Mouse (Mus musculus): ENCODE measurements around the gene Ifitm5. TPM values are rescaled to one million over a fixed set of nuclear protein-coding genes. Genes with fewer than 3 reads are reported as not detected.

Ifitm5 gene
- polyA plus RNA-seq, 1 experiment from 2014 or later: 0.28 TPM

- no peak overlapping the region for H3K4me2 ChIP-seq (ENCODE audit: low read depth, low read length)
- 12% methylated on average over 14 of the region's 14 CpGs for WGBS
- no peaks in the 10 kb centered on the region for H3K27me3 ChIP-seq (ENCODE audit: control insufficient read depth, insufficient read depth, low read length)
Observed at GRCm38 (mm10) chr7:140967862-140968591, 17.9 kb upstream of the Ifitm5 start.

GRCm38 (mm10) chr7:140966921-140967320 lies 16.8 kb upstream of the Ifitm5 start, which contains the start of gene Ifitm1:
Gene Ifitm1 (plus strand): TSS chr7:140967221.
- no peak for ATAC-seq (ENCODE audit: low read depth)
- H3K4me1 ChIP-seq (ENCODE audit: control insufficient read depth, insufficient read depth, low read length): no peaks in the 10 kb centered on the region

More at GRCm38 (mm10) chr7:140967862-140968591, 17.9 kb upstream of the Ifitm5 start:
- Histone ChIP-seq H3K4me1 (ENCODE audit: control insufficient read depth, insufficient read depth, low read length) (no peaks in the 10 kb centered on the region), H3K9me3 (ENCODE audit: control insufficient read depth, low read length) (no peaks in the 10 kb centered on the region), H3K27ac (ENCODE audit: low read depth, low read length) (no peak overlapping the region), H3K36me3 (ENCODE audit: control insufficient read depth, insufficient read depth, low read length) (no peaks in the 10 kb centered on the region), H3K4me3 (ENCODE audit: low read depth, low read length) (no peak overlapping the region), H3K9ac (replicated peaks; ENCODE audit: low read depth, low read length) (no peak overlapping the region)
- no peak for ATAC-seq (ENCODE audit: low read depth)

GRCm38 (mm10) chr7:140962733-140963132 lies 12.6 kb upstream of the Ifitm5 start:
- 57% methylated on average over 2 of the region's 2 CpGs for WGBS
- no peak overlapping the region for H3K4me2 ChIP-seq (ENCODE audit: low read depth, low read length)

More at GRCm38 (mm10) chr7:140966921-140967320, 16.8 kb upstream of the Ifitm5 start, which contains the start of gene Ifitm1:
- H3K27me3 ChIP-seq (ENCODE audit: control insufficient read depth, insufficient read depth, low read length): no peaks in the 10 kb centered on the region
- no peaks in the 10 kb centered on the region for H3K9me3 ChIP-seq (ENCODE audit: control insufficient read depth, low read length)
- H3K9ac ChIP-seq (replicated peaks; ENCODE audit: low read depth, low read length): no peak within 1 kb of the TSS
- 81% methylated on average over 4 of the region's 4 CpGs for WGBS
- no peak within 1 kb of the TSS for H3K4me2 ChIP-seq (ENCODE audit: low read depth, low read length)
- no peaks in the 10 kb centered on the region for H3K36me3 ChIP-seq (ENCODE audit: control insufficient read depth, insufficient read depth, low read length)
- no peak within 1 kb of the TSS for H3K4me3 ChIP-seq (ENCODE audit: low read depth, low read length)
- H3K27ac ChIP-seq (ENCODE audit: low read depth, low read length): no peak within 1 kb of the TSS

GRCm38 (mm10) chr7:140961416-140961815 lies 11.3 kb upstream of the Ifitm5 start:
- no peak overlapping the region for H3K4me3 ChIP-seq (ENCODE audit: low read depth, low read length)
- ATAC-seq (ENCODE audit: low read depth): no peak
- no peak overlapping the region for H3K4me2 ChIP-seq (ENCODE audit: low read depth, low read length)
- no peak overlapping the region for H3K9ac ChIP-seq (replicated peaks; ENCODE audit: low read depth, low read length)
- no peak overlapping the region for H3K27ac ChIP-seq (ENCODE audit: low read depth, low read length)
- 56% methylated on average over 2 of the region's 2 CpGs for WGBS
- no peaks in the 10 kb centered on the region for H3K9me3 ChIP-seq (ENCODE audit: control insufficient read depth, low read length)
- H3K4me1 ChIP-seq (ENCODE audit: control insufficient read depth, insufficient read depth, low read length): peaks cover 5% of the 10 kb centered on the region; the same call in 1 of the 2 replicates
- no peaks in the 10 kb centered on the region for H3K27me3 ChIP-seq (ENCODE audit: control insufficient read depth, insufficient read depth, low read length)
- H3K36me3 ChIP-seq (ENCODE audit: control insufficient read depth, insufficient read depth, low read length): no peaks in the 10 kb centered on the region

More at GRCm38 (mm10) chr7:140962733-140963132, 12.6 kb upstream of the Ifitm5 start:
- Histone ChIP-seq H3K27me3 (ENCODE audit: control insufficient read depth, insufficient read depth, low read length) (no peaks in the 10 kb centered on the region), H3K9me3 (ENCODE audit: control insufficient read depth, low read length) (no peaks in the 10 kb centered on the region), H3K4me1 (ENCODE audit: control insufficient read depth, insufficient read depth, low read length) (peaks cover 5% of the 10 kb centered on the region; the same call in 1 of the 2 replicates), H3K9ac (replicated peaks; ENCODE audit: low read depth, low read length) (no peak overlapping the region), H3K4me3 (ENCODE audit: low read depth, low read length) (no peak overlapping the region), H3K36me3 (ENCODE audit: control insufficient read depth, insufficient read depth, low read length) (no peaks in the 10 kb centered on the region), H3K27ac (ENCODE audit: low read depth, low read length) (no peak overlapping the region)
- no peak for ATAC-seq (ENCODE audit: low read depth)

GRCm38 (mm10) chr7:140960026-140960425 lies 9.9 kb upstream of the Ifitm5 start:
- 42% methylated on average over 5 of the region's 5 CpGs for WGBS
- no peak overlapping the region for H3K4me3 ChIP-seq (ENCODE audit: low read depth, low read length)
- no peak overlapping the region for H3K4me2 ChIP-seq (ENCODE audit: low read depth, low read length)
- no peaks in the 10 kb centered on the region for H3K27me3 ChIP-seq (ENCODE audit: control insufficient read depth, insufficient read depth, low read length)
- H3K4me1 ChIP-seq (ENCODE audit: control insufficient read depth, insufficient read depth, low read length): peaks cover 5% of the 10 kb centered on the region; the same call in 1 of the 2 replicates
- ATAC-seq (ENCODE audit: low read depth): no peak
- H3K9ac ChIP-seq (replicated peaks; ENCODE audit: low read depth, low read length): no peak overlapping the region
- H3K36me3 ChIP-seq (ENCODE audit: control insufficient read depth, insufficient read depth, low read length): no peaks in the 10 kb centered on the region
- H3K27ac ChIP-seq (ENCODE audit: low read depth, low read length): no peak overlapping the region
- no peaks in the 10 kb centered on the region for H3K9me3 ChIP-seq (ENCODE audit: control insufficient read depth, low read length)

DNA sequence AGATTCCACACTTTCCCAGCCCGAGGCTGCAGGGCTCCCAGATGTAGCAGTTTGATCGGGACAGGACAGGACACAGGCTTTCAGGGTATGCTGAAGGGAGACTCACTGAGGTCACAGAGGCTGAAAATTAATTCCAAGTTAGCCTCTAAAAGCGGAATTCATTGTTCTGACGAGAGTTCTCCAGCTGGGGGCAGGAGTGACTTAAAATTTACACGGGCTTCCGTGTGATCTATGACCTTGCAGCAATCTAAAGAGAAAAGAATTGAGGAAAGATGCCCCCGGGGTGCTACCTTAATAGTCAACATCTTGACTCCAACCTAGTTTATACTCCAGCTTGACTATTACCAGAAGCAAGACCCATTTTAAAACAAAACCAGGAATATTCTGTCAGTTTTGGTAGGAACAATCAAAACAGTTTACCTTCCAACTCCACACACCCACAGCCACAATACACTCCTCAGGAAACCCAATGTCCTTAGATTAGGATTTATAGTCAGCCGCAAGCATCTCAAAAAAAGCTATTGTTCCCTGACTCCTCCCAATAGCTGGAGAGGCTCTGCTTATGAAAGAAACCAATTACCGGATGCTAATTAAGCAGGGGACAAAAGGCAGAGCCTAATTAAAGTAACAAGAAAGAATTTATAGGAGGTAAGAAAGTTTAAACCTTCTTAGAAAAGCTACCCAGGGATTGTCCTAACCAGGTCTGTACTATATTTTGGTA lies 9.2 kb upstream of the Ifitm5 start:
- ATAC-seq (ENCODE audit: low read depth): no peak
- WGBS: 2% methylated on average over 9 of the region's 9 CpGs
- H3K4me3 ChIP-seq (ENCODE audit: low read depth, low read length): no peak overlapping the region

GRCm38 (mm10) chr7:140956556-140956869 lies 6.4 kb upstream of the Ifitm5 start:
- Histone ChIP-seq H3K27me3 (ENCODE audit: control insufficient read depth, insufficient read depth, low read length) (no peaks in the 10 kb centered on the region), H3K9ac (replicated peaks; ENCODE audit: low read depth, low read length) (no peak overlapping the region), H3K27ac (ENCODE audit: low read depth, low read length) (peak overlapping the region; percentile 16; the same call in 1 of the 2 replicates), H3K4me3 (ENCODE audit: low read depth, low read length) (no peak overlapping the region), H3K4me1 (ENCODE audit: control insufficient read depth, insufficient read depth, low read length) (peaks cover 8% of the 10 kb centered on the region; the same call in 1 of the 2 replicates), H3K36me3 (ENCODE audit: control insufficient read depth, insufficient read depth, low read length) (no peaks in the 10 kb centered on the region), H3K9me3 (ENCODE audit: control insufficient read depth, low read length) (no peaks in the 10 kb centered on the region), H3K4me2 (ENCODE audit: low read depth, low read length) (no peak overlapping the region)
- ATAC-seq (ENCODE audit: low read depth): no peak
- 58% methylated on average over 6 of the region's 6 CpGs for WGBS

More for the DNA sequence above, 9.2 kb upstream of the Ifitm5 start:
- Histone ChIP-seq H3K9ac (replicated peaks; ENCODE audit: low read depth, low read length) (no peak overlapping the region), H3K27ac (ENCODE audit: low read depth, low read length) (no peak overlapping the region), H3K27me3 (ENCODE audit: control insufficient read depth, insufficient read depth, low read length) (no peaks in the 10 kb centered on the region), H3K9me3 (ENCODE audit: control insufficient read depth, low read length) (no peaks in the 10 kb centered on the region), H3K4me1 (ENCODE audit: control insufficient read depth, insufficient read depth, low read length) (peaks cover 5% of the 10 kb centered on the region; the same call in 1 of the 2 replicates), H3K4me2 (ENCODE audit: low read depth, low read length) (no peak overlapping the region), H3K36me3 (ENCODE audit: control insufficient read depth, insufficient read depth, low read length) (no peaks in the 10 kb centered on the region)

GRCm38 (mm10) chr7:140955758-140956555 lies 5.9 kb upstream of the Ifitm5 start, which contains the start of the genes Gm45717 and Ifitm2:
Gene Gm45717 (minus strand): TSS chr7:140955937.
Gene Ifitm2 (minus strand): TSS chr7:140955987.
- H3K36me3 ChIP-seq (ENCODE audit: control insufficient read depth, insufficient read depth, low read length): no peaks in the 10 kb centered on the region
- peak; percentile 63; the same call in 1 of the 2 replicates for ATAC-seq (ENCODE audit: low read depth)
- H3K9ac ChIP-seq (replicated peaks; ENCODE audit: low read depth, low read length): no peak within 1 kb of the TSS
- H3K4me1 ChIP-seq (ENCODE audit: control insufficient read depth, insufficient read depth, low read length): peaks cover 8% of the 10 kb centered on the region; the same call in 1 of the 2 replicates
- no peaks in the 10 kb centered on the region for H3K27me3 ChIP-seq (ENCODE audit: control insufficient read depth, insufficient read depth, low read length)
- 23% methylated on average over 11 of the region's 11 CpGs for WGBS
- H3K4me2 ChIP-seq (ENCODE audit: low read depth, low read length): peak within 1 kb of the TSS; percentile 45
- peak within 1 kb of the TSS; percentile 28 for H3K4me3 ChIP-seq (ENCODE audit: low read depth, low read length)
- H3K27ac ChIP-seq (ENCODE audit: low read depth, low read length): peak within 1 kb of the TSS; percentile 16; the same call in 1 of the 2 replicates
- H3K9me3 ChIP-seq (ENCODE audit: control insufficient read depth, low read length): no peaks in the 10 kb centered on the region

Measured in neural tube, embryonic 14.5 days (tissue).